Mouse (Mus musculus): ENCODE measurements around the gene Olfr638. TPM values are rescaled to one million over a fixed set of nuclear protein-coding genes. Genes with fewer than 3 reads are reported as not detected.

Olfr638 gene
- polyA plus RNA-seq, 1 experiment from 2014 or later = 0.18 TPM

DNA sequence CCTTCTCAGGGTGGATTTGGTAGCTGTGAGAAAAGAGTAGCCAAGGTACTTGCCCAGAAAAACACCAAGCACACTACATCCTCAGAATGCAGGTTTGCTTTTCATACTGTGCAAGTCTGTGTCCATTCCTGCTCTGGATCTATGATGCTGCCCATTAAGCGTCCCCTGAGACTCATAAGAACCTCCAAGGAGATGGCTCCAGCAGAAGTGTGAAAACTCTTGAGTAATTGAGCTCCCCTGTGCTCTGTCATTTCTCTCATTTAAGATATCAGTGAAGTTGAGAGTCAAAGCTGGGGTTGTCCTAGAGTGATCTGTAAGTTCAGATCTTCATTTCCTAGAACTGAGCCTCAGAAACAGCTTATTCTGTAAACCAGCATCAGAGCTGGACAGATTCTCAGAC, 54.0 kb downstream of the Olfr638 start, which contains the start of gene Olfr642:
Gene Olfr642 (minus strand): TSS at position 101 of the 400 bp plus-strand sequence.
- no peaks in the 10 kb centered on the region for H3K4me1 ChIP-seq (replicated peaks)
- no peak within 1 kb of the TSS for H3K9ac ChIP-seq
- no peak within 1 kb of the TSS for H3K27ac ChIP-seq (ENCODE audit: poor library complexity, severe bottlenecking)
- WGBS = 57% methylated on average over 1 of the region's 1 CpGs
- H3K9me3 ChIP-seq (replicated peaks) = 0 out of 2 replicates have a peak, but pooled peaks cover 2% of the 10 kb centered on the region
- no peak for ATAC-seq (ENCODE audit: insufficient number of reproducible peaks, low FRiP score)
- H3K27me3 ChIP-seq (replicated peaks) = no peaks in the 10 kb centered on the region
- H3K4me2 ChIP-seq = no peak within 1 kb of the TSS
- no peaks in the 10 kb centered on the region for H3K36me3 ChIP-seq
- no peak within 1 kb of the TSS for H3K4me3 ChIP-seq

Other genes starting within 250 kb of the Olfr638 start
- not detected in 2 replicates for gene Olfr630, start 241.4 kb upstream of the Olfr638 start, polyA plus RNA-seq (2016; fragmentation: Nextera tagmentation; extraction: Ambion mirVana)
- not detected in 2 replicates for gene Olfr69, start 227.2 kb upstream of the Olfr638 start, polyA plus RNA-seq (2016; fragmentation: Nextera tagmentation; extraction: Ambion mirVana)
- not detected in 2 replicates for gene Olfr68, start 219.0 kb upstream of the Olfr638 start, polyA plus RNA-seq (2016; fragmentation: Nextera tagmentation; extraction: Ambion mirVana)
- not detected in 2 replicates for gene Olfr67, start 206.9 kb upstream of the Olfr638 start, polyA plus RNA-seq (2016; fragmentation: Nextera tagmentation; extraction: Ambion mirVana)
- 3,072 and 3,403 TPM in 2 replicates for gene Hbb-bt, start 184.8 kb upstream of the Olfr638 start, polyA plus RNA-seq (2016; fragmentation: Nextera tagmentation; extraction: Ambion mirVana)
- 2,689 and 3,022 TPM in 2 replicates for gene Hbb-bs, start 170.7 kb upstream of the Olfr638 start, polyA plus RNA-seq (2016; fragmentation: Nextera tagmentation; extraction: Ambion mirVana)
- gene Hbb-bh2, start 158.2 kb upstream of the Olfr638 start, polyA plus RNA-seq (2016; fragmentation: Nextera tagmentation; extraction: Ambion mirVana) = 0.50 and 0.56 TPM in 2 replicates
- 2,015 and 2,280 TPM in 2 replicates for gene Hbb-bh1, start 155.6 kb upstream of the Olfr638 start, polyA plus RNA-seq (2016; fragmentation: Nextera tagmentation; extraction: Ambion mirVana)
- gene Hbb-y, start 145.5 kb upstream of the Olfr638 start, polyA plus RNA-seq (2016; fragmentation: Nextera tagmentation; extraction: Ambion mirVana) = 31,254 and 35,001 TPM in 2 replicates
- not detected in 2 replicates for gene Olfr66, start 112.5 kb upstream of the Olfr638 start, polyA plus RNA-seq (2016; fragmentation: Nextera tagmentation; extraction: Ambion mirVana)
- not detected in 2 replicates for gene Olfr64, start 104.3 kb upstream of the Olfr638 start, polyA plus RNA-seq (2016; fragmentation: Nextera tagmentation; extraction: Ambion mirVana)
- not detected in 2 replicates for gene Olfr65, start 95.3 kb upstream of the Olfr638 start, polyA plus RNA-seq (2016; fragmentation: Nextera tagmentation; extraction: Ambion mirVana)
- gene Olfr631, start 69.9 kb upstream of the Olfr638 start, polyA plus RNA-seq (2016; fragmentation: Nextera tagmentation; extraction: Ambion mirVana) = not detected in 2 replicates
- not detected in 2 replicates for gene Olfr632, start 64.4 kb upstream of the Olfr638 start, polyA plus RNA-seq (2016; fragmentation: Nextera tagmentation; extraction: Ambion mirVana)
- gene Olfr633, start 54.3 kb upstream of the Olfr638 start, polyA plus RNA-seq (2016; fragmentation: Nextera tagmentation; extraction: Ambion mirVana) = not detected in 2 replicates
- gene Olfr635, start 27.6 kb upstream of the Olfr638 start, polyA plus RNA-seq (2016; fragmentation: Nextera tagmentation; extraction: Ambion mirVana) = not detected in 2 replicates
- 0.03 and 0.04 TPM in 2 replicates for gene Olfr639, start 18.6 kb downstream of the Olfr638 start, polyA plus RNA-seq (2016; fragmentation: Nextera tagmentation; extraction: Ambion mirVana)
- not detected in 2 replicates for gene Olfr640, start 26.8 kb downstream of the Olfr638 start, polyA plus RNA-seq (2016; fragmentation: Nextera tagmentation; extraction: Ambion mirVana)
- gene Olfr641, start 36.7 kb downstream of the Olfr638 start, polyA plus RNA-seq (2016; fragmentation: Nextera tagmentation; extraction: Ambion mirVana) = not detected in 2 replicates
- gene Olfr642, start 53.9 kb downstream of the Olfr638 start, polyA plus RNA-seq (2016; fragmentation: Nextera tagmentation; extraction: Ambion mirVana) = not detected in 2 replicates
- not detected in 2 replicates for gene 4930516K23Rik, start 62.7 kb downstream of the Olfr638 start, polyA plus RNA-seq (2016; fragmentation: Nextera tagmentation; extraction: Ambion mirVana)
- not detected in 2 replicates for gene Olfr644, start 73.1 kb downstream of the Olfr638 start, polyA plus RNA-seq (2016; fragmentation: Nextera tagmentation; extraction: Ambion mirVana)
- not detected in 2 replicates for gene Olfr645, start 86.7 kb downstream of the Olfr638 start, polyA plus RNA-seq (2016; fragmentation: Nextera tagmentation; extraction: Ambion mirVana)
- gene Olfr646, start 106.1 kb downstream of the Olfr638 start, polyA plus RNA-seq (2016; fragmentation: Nextera tagmentation; extraction: Ambion mirVana) = not detected in 2 replicates
- not detected in 2 replicates for gene Ubqln5, start 131.1 kb downstream of the Olfr638 start, polyA plus RNA-seq (2016; fragmentation: Nextera tagmentation; extraction: Ambion mirVana)
- not detected in 2 replicates for gene Olfr643, start 138.7 kb downstream of the Olfr638 start, polyA plus RNA-seq (2016; fragmentation: Nextera tagmentation; extraction: Ambion mirVana)
- gene Ubqln3, start 144.5 kb downstream of the Olfr638 start, polyA plus RNA-seq (2016; fragmentation: Nextera tagmentation; extraction: Ambion mirVana) = not detected in 2 replicates
- gene Ubqlnl, start 151.8 kb downstream of the Olfr638 start, polyA plus RNA-seq (2016; fragmentation: Nextera tagmentation; extraction: Ambion mirVana) = not detected in 2 replicates
- not detected in 2 replicates for gene Olfm5, start 166.1 kb downstream of the Olfr638 start, polyA plus RNA-seq (2016; fragmentation: Nextera tagmentation; extraction: Ambion mirVana)
- gene Olfr648, start 184.6 kb downstream of the Olfr638 start, polyA plus RNA-seq (2016; fragmentation: Nextera tagmentation; extraction: Ambion mirVana) = 0.28 and 0.32 TPM in 2 replicates
- gene Olfr649, start 197.2 kb downstream of the Olfr638 start, polyA plus RNA-seq (2016; fragmentation: Nextera tagmentation; extraction: Ambion mirVana) = not detected in 2 replicates
- 7.6 and 7.7 TPM in 2 replicates for gene Trim6, start 220.0 kb downstream of the Olfr638 start, polyA plus RNA-seq (2016; fragmentation: Nextera tagmentation; extraction: Ambion mirVana)
- 2.4 TPM in 2 replicates for gene Trim34a, start 245.7 kb downstream of the Olfr638 start, polyA plus RNA-seq (2016; fragmentation: Nextera tagmentation; extraction: Ambion mirVana)